Mouse (Mus musculus) ES-E14 (cell line): ENCODE measurements around the gene Clcn2. TPM values are rescaled to one million over a fixed set of nuclear protein-coding genes. Genes with fewer than 3 reads are reported as not detected.

Experiments
- DNase-seq: peaks from one replicate; pipeline ENCODE4 v3.0.0-alpha.2; 2013; ENCODE audit warnings: low read depth, low spot score
- H3K27ac ChIP-seq: 2 replicates; pipeline ENCODE4 v1.5.1; 2012; ENCODE audit warnings: low read depth, mild to moderate bottlenecking, low read length, moderate library complexity, mixed read lengths; ENCODE audit not compliant: poor library complexity, insufficient read depth, severe bottlenecking
- H3K36me3 ChIP-seq: 2 replicates; pipeline ENCODE4 v1.6.1; 2012; ENCODE audit warnings: mild to moderate bottlenecking, low read length, moderate library complexity, mixed read lengths; ENCODE audit not compliant: control insufficient read depth, poor library complexity, insufficient read depth, severe bottlenecking
- H3K4me1 ChIP-seq, 2 experiments: fragments of 150-350 bp in 1 of 2; sonication (generic) in 1 of 2; 2 replicates each; pipeline ENCODE4 v1.6.1; 2012; ENCODE audit warnings: low read length in 2 of 2, mild to moderate bottlenecking in 1 of 2, mixed read lengths in 1 of 2; ENCODE audit not compliant: control insufficient read depth in 2 of 2, insufficient read depth in 2 of 2, poor library complexity in 1 of 2
- H3K4me3 ChIP-seq, 2 experiments: fragments of 150-350 bp in 1 of 2; sonication (generic) in 1 of 2; 2 replicates each; pipeline ENCODE4 v1.5.1; 2012; ENCODE audit warnings: low read length in 2 of 2, low read depth in 1 of 2, mild to moderate bottlenecking in 1 of 2, mixed read lengths in 1 of 2; ENCODE audit not compliant: insufficient read depth in 1 of 2, poor library complexity in 1 of 2, severe bottlenecking in 1 of 2
- H3K9ac ChIP-seq: 2 replicates; pipeline ENCODE4 v1.6.1; 2012; ENCODE audit warnings: low read depth, mild to moderate bottlenecking, low read length, mixed read lengths; ENCODE audit not compliant: poor library complexity, insufficient read depth, severe bottlenecking
- H3K9me3 ChIP-seq: fragments of 150-350 bp; sonication (generic); 2 replicates; pipeline ENCODE4 v1.6.1; 2012; ENCODE audit warnings: low read depth, mild to moderate bottlenecking, low read length; ENCODE audit not compliant: control insufficient read depth, insufficient read depth
- CHD2 ChIP-seq: IDR thresholded peaks from 2 replicates; pipeline ENCODE4 v1.6.1; 2014; ENCODE audit warnings: mild to moderate bottlenecking, low read depth, low read length, inconsistent platforms
- HCFC1 ChIP-seq: IDR thresholded peaks from 2 replicates; pipeline ENCODE4 v1.6.1; 2012; ENCODE audit warnings: low read length, inconsistent platforms, borderline replicate concordance; ENCODE audit not compliant: insufficient read depth
- MAFK ChIP-seq: IDR thresholded peaks from 2 replicates; pipeline ENCODE4 v1.6.1; 2014; ENCODE audit warnings: mild to moderate bottlenecking, low read depth, low read length, inconsistent platforms; ENCODE audit not compliant: insufficient read depth
- ZC3H11A ChIP-seq: IDR thresholded peaks from 2 replicates; pipeline ENCODE4 v1.6.1; 2012; ENCODE audit warnings: low read depth, mild to moderate bottlenecking, inconsistent platforms, low read length, borderline replicate concordance
- ZNF384 ChIP-seq: IDR thresholded peaks from 2 replicates; pipeline ENCODE4 v1.6.1; 2012; ENCODE audit warnings: low read depth, low read length, inconsistent platforms
- in situ Hi-C, 2 experiments: fragments of 600-800 bp; cut with MboI; formaldehyde crosslinking; loops; one replicate each; pipeline ENCODE4 v1.15.1; 2025; ENCODE audit warnings: low sequenced_read_pairs in 2 of 2, inconsistent platforms in 1 of 2; ENCODE audit not compliant: unreplicated experiment in 2 of 2
- total RNA-seq: library from RNA; depleted of rRNA; stranded (reverse); fragments of 300-350 nt; gene quantifications from 2 replicates; pipeline ENCODE4 v1.2.3, GENCODE M21; 2012

The Clcn2 gene
- total RNA-seq, 1 experiment = 38.2 TPM

GRCm38 (mm10) chr16:20715566-20715965 lies 2.0 kb downstream of the Clcn2 start:
- no peaks in the 10 kb centered on the region for H3K9me3 ChIP-seq
- DNase-seq = no peak
- TF ChIP-seq ZC3H11A = no peak
- no peak for TF ChIP-seq CHD2
- no peak for TF ChIP-seq HCFC1
- no peak for TF ChIP-seq ZNF384
- no peak for TF ChIP-seq MAFK
- in situ Hi-C loops = no loop called here
- H3K4me1 ChIP-seq = peaks cover 2 to 22% of the 10 kb centered on the region in 2 experiments; a peak in 3 of 4 replicates
- 0 out of 2 replicates have a peak overlapping the region, but pooled peaks have one; percentile 33 for H3K27ac ChIP-seq
- peaks cover 29% of the 10 kb centered on the region for H3K36me3 ChIP-seq
- peak overlapping the region; percentile 75 for H3K9ac ChIP-seq
- peak overlapping the region; percentile 87 to 88 for H3K4me3 ChIP-seq

- no peak for DNase-seq
- H3K4me1 ChIP-seq = peaks cover 2 to 19% of the 10 kb centered on the region in 2 experiments; a peak in 3 of 4 replicates
- in situ Hi-C loops = no loop called here
- peak overlapping the region; percentile 87 to 88 for H3K4me3 ChIP-seq
- TF ChIP-seq ZNF384 (no peak), HCFC1 (no peak), MAFK (no peak), CHD2 (no peak), ZC3H11A (no peak)
- H3K36me3 ChIP-seq = peaks cover 31% of the 10 kb centered on the region
- no peaks in the 10 kb centered on the region for H3K9me3 ChIP-seq
- peak overlapping the region; percentile 75; the same call in 1 of the 2 replicates for H3K9ac ChIP-seq
- no peak overlapping the region for H3K27ac ChIP-seq
Observed at GRCm38 (mm10) chr16:20715161-20715560, 2.4 kb downstream of the Clcn2 start.

- no peak for DNase-seq
- Histone ChIP-seq H3K9me3 (no peaks in the 10 kb centered on the region), H3K36me3 (peaks cover 33% of the 10 kb centered on the region), H3K9ac (peak overlapping the region; percentile 36; the same call in 1 of the 2 replicates), H3K4me3 (peak overlapping the region; percentile 87 to 88), H3K4me1 (peaks cover 2 to 19% of the 10 kb centered on the region in 2 experiments; a peak in 3 of 4 replicates), H3K27ac (no peak overlapping the region; the same call in 1 of the 2 replicates)
- TF ChIP-seq ZC3H11A (no peak), HCFC1 (no peak), MAFK (no peak), CHD2 (no peak), ZNF384 (no peak)
- in situ Hi-C loops = no loop called here
Observed at GRCm38 (mm10) chr16:20714307-20715080, 3.1 kb downstream of the Clcn2 start.

- Histone ChIP-seq H3K27ac (no peak overlapping the region), H3K9me3 (no peaks in the 10 kb centered on the region), H3K9ac (no peak overlapping the region), H3K36me3 (peaks cover 49% of the 10 kb centered on the region), H3K4me3 (no peak overlapping the region), H3K4me1 (peaks cover 2 to 22% of the 10 kb centered on the region in 2 experiments; a peak in 2 of 4 replicates)
- in situ Hi-C loops = no loop called here
- no peak for TF ChIP-seq ZNF384
- no peak for TF ChIP-seq CHD2
- no peak for TF ChIP-seq HCFC1
- TF ChIP-seq MAFK = no peak
- no peak for TF ChIP-seq ZC3H11A
- DNase-seq = no peak
Observed at GRCm38 (mm10) chr16:20712889-20713288, 4.7 kb downstream of the Clcn2 start.
